Mouse (Mus musculus) heart, embryonic 16.5 days (tissue): Measurements from ENCODE around the gene Id1. TPM values are rescaled to one million over a fixed set of nuclear protein-coding genes. Genes with fewer than 3 reads are reported as not detected.

Experiments
- ATAC-seq: fragments of 200-750 bp; cut with Nextera tagmentation; replicated peaks from 2 replicates; pipeline ENCODE4 v1.8.0; 2017; ENCODE audit warnings: moderate number of reproducible peaks; ENCODE audit not compliant: insufficient read depth, low FRiP score; ENCODE audit errors: extremely low read depth
- H3K27ac ChIP-seq: fragments of 300-500 bp; sonication (generic); 2 replicates; pipeline ENCODE4 v1.5.1; 2014; ENCODE audit warnings: mild to moderate bottlenecking, low read length, control low read depth, moderate library complexity
- H3K27me3 ChIP-seq: fragments of 300-500 bp; sonication (generic); 2 replicates; pipeline ENCODE4 v1.6.1; 2014; ENCODE audit warnings: low read length, mixed read lengths; ENCODE audit not compliant: control insufficient read depth, insufficient read depth
- H3K36me3 ChIP-seq: fragments of 300-500 bp; sonication (generic); 2 replicates; pipeline ENCODE4 v1.6.1; 2014; ENCODE audit not compliant: control insufficient read depth, insufficient read depth
- H3K4me1 ChIP-seq: fragments of 300-500 bp; sonication (generic); 2 replicates; pipeline ENCODE4 v1.6.1; 2014; ENCODE audit warnings: low read length, mixed read lengths; ENCODE audit not compliant: control insufficient read depth, insufficient read depth
- H3K4me2 ChIP-seq: fragments of 300-500 bp; sonication (generic); 2 replicates; pipeline ENCODE4 v1.6.1; 2014; ENCODE audit warnings: low read depth, mild to moderate bottlenecking, control low read depth, low read length
- H3K4me3 ChIP-seq: fragments of 300-500 bp; sonication (generic); 2 replicates; pipeline ENCODE4 v1.5.1; 2014; ENCODE audit warnings: mild to moderate bottlenecking, control low read depth, low read length
- H3K9ac ChIP-seq: fragments of 300-500 bp; sonication (generic); 2 replicates; pipeline ENCODE4 v1.6.1; 2014; ENCODE audit warnings: low read length, control low read depth
- H3K9me3 ChIP-seq: fragments of 300-500 bp; sonication (generic); replicated peaks from 2 replicates; pipeline ENCODE4 v1.6.1; 2016; ENCODE audit warnings: low read length; ENCODE audit not compliant: control insufficient read depth
- WGBS: fragments of 180-500 bp; shearing (Covaris S2); extraction: QIAGEN DNeasy Blood & Tissue Kit; methylation state at CpG from one replicate; pipeline ENCODE4 v1.1.7; 2014; 5-methylcytosine and 5-hydroxymethylcytosine counted together
- polyA plus RNA-seq: library from polyadenylated mRNA; unstranded; fragments of >200 nt; fragmentation: Nextera tagmentation; extraction: Ambion mirVana; gene quantifications from 2 replicates; pipeline ENCODE4 v1.2.1, GENCODE M21; 2015

The Id1 gene
- polyA plus RNA-seq: 56.3 and 64.5 TPM in 2 replicates

- no peaks in the 10 kb centered on the region for H3K36me3 ChIP-seq
- peak; percentile 77 for ATAC-seq
These were observed at the start of gene Id1 for GRCm38 (mm10) chr2:152736090-152736601. Gene Id1 (plus strand): TSS chr2:152736251.

GRCm38 (mm10) chr2:152686399-152686798 lies 49.7 kb upstream of the Id1 start:
- peaks cover 3% of the 10 kb centered on the region; the same call in 1 of the 2 replicates for H3K9me3 ChIP-seq
- no peak for ATAC-seq
- H3K4me2 ChIP-seq: peak overlapping the region; percentile 51
- H3K9ac ChIP-seq: peak overlapping the region; percentile 55
- H3K36me3 ChIP-seq: peaks cover 63% of the 10 kb centered on the region
- WGBS: 52% methylated on average over 12 of the region's 12 CpGs
- H3K27ac ChIP-seq: peak overlapping the region; percentile 58
- no peaks in the 10 kb centered on the region for H3K27me3 ChIP-seq
- peak overlapping the region; percentile 62 for H3K4me3 ChIP-seq
- 0 out of 2 replicates have a peak, but pooled peaks cover 6% of the 10 kb centered on the region for H3K4me1 ChIP-seq

More at GRCm38 (mm10) chr2:152736090-152736601, at the start of gene Id1:
- Histone ChIP-seq H3K9me3 (no peaks in the 10 kb centered on the region), H3K4me1 (peaks cover 25% of the 10 kb centered on the region), H3K4me2 (peak within 1 kb of the TSS; percentile 83), H3K9ac (peak within 1 kb of the TSS; percentile 86), H3K27me3 (no peaks in the 10 kb centered on the region), H3K27ac (peak within 1 kb of the TSS; percentile 90), H3K4me3 (peak within 1 kb of the TSS; percentile 70)
- WGBS: under 1% methylated on average over 28 of the region's 28 CpGs

- Histone ChIP-seq H3K9me3 (peaks cover 3% of the 10 kb centered on the region; the same call in 1 of the 2 replicates), H3K27me3 (no peaks in the 10 kb centered on the region), H3K4me3 (peak within 1 kb of the TSS; percentile 62), H3K36me3 (peaks cover 60% of the 10 kb centered on the region), H3K27ac (peak within 1 kb of the TSS; percentile 58), H3K9ac (peak within 1 kb of the TSS; percentile 61), H3K4me1 (0 out of 2 replicates have a peak, but pooled peaks cover 6% of the 10 kb centered on the region), H3K4me2 (peak within 1 kb of the TSS; percentile 60)
- 59% methylated on average over 45 of the region's 45 CpGs for WGBS
- peak; percentile 93 for ATAC-seq
These were observed 49.2 kb upstream of the Id1 start, which contains the start of gene Mcts2 for GRCm38 (mm10) chr2:152686806-152687267. Gene Mcts2 (plus strand): TSS chr2:152687035.

- Histone ChIP-seq H3K27me3 (no peaks in the 10 kb centered on the region), H3K27ac (no peak overlapping the region), H3K4me3 (no peak overlapping the region), H3K9ac (no peak overlapping the region), H3K36me3 (peaks cover 25% of the 10 kb centered on the region), H3K9me3 (0 out of 2 replicates have a peak, but pooled peaks cover 2% of the 10 kb centered on the region), H3K4me2 (no peak overlapping the region), H3K4me1 (peaks cover 13% of the 10 kb centered on the region)
- ATAC-seq: no peak
- 74% methylated on average over 7 of the region's 7 CpGs for WGBS
These were observed 44.4 kb upstream of the Id1 start for GRCm38 (mm10) chr2:152691564-152692217.

GRCm38 (mm10) chr2:152693233-152693632 lies 42.8 kb upstream of the Id1 start:
- WGBS: 13% methylated on average over 9 of the region's 9 CpGs
- peak overlapping the region; percentile 56 for H3K4me2 ChIP-seq
- H3K9me3 ChIP-seq: no peaks in the 10 kb centered on the region
- peak overlapping the region; percentile 58 for H3K9ac ChIP-seq
- no peak for ATAC-seq
- peaks cover 13% of the 10 kb centered on the region for H3K4me1 ChIP-seq
- H3K27ac ChIP-seq: peak overlapping the region; percentile 45
- peak overlapping the region; percentile 30 for H3K4me3 ChIP-seq
- H3K36me3 ChIP-seq: peaks cover 23% of the 10 kb centered on the region
- no peaks in the 10 kb centered on the region for H3K27me3 ChIP-seq

- Histone ChIP-seq H3K36me3 (peaks cover 21% of the 10 kb centered on the region), H3K27me3 (no peaks in the 10 kb centered on the region), H3K4me1 (peaks cover 13% of the 10 kb centered on the region), H3K9me3 (no peaks in the 10 kb centered on the region), H3K27ac (peak overlapping the region; percentile 45), H3K9ac (peak overlapping the region; percentile 58), H3K4me3 (peak overlapping the region; percentile 30; the same call in 1 of the 2 replicates), H3K4me2 (peak overlapping the region; percentile 56)
- ATAC-seq: no peak
- WGBS: 90% methylated on average over 13 of the region's 13 CpGs
These were observed 42.3 kb upstream of the Id1 start for GRCm38 (mm10) chr2:152693735-152694134.

GRCm38 (mm10) chr2:152694708-152695107 lies 41.3 kb upstream of the Id1 start:
- 47% methylated on average over 7 of the region's 7 CpGs for WGBS
- Histone ChIP-seq H3K9me3 (no peaks in the 10 kb centered on the region), H3K36me3 (peaks cover 19% of the 10 kb centered on the region), H3K27ac (peak overlapping the region; percentile 55), H3K9ac (no peak overlapping the region; the same call in 1 of the 2 replicates), H3K4me2 (no peak overlapping the region), H3K4me3 (no peak overlapping the region), H3K27me3 (no peaks in the 10 kb centered on the region), H3K4me1 (peaks cover 13% of the 10 kb centered on the region)
- no peak for ATAC-seq

- 71% methylated on average over 10 of the region's 10 CpGs for WGBS
- H3K27me3 ChIP-seq: no peaks in the 10 kb centered on the region
- no peaks in the 10 kb centered on the region; the same call in 1 of the 2 replicates for H3K9me3 ChIP-seq
- H3K4me2 ChIP-seq: no peak overlapping the region
- H3K9ac ChIP-seq: peak overlapping the region; percentile 81; the same call in 1 of the 2 replicates
- H3K27ac ChIP-seq: no peak overlapping the region
- H3K4me1 ChIP-seq: peaks cover 13% of the 10 kb centered on the region
- H3K4me3 ChIP-seq: no peak overlapping the region
- H3K36me3 ChIP-seq: peaks cover 24% of the 10 kb centered on the region
- ATAC-seq: no peak
These were observed 40.0 kb upstream of the Id1 start for GRCm38 (mm10) chr2:152696016-152696415.
